Mouse (Mus musculus) kidney, adult 2 months (tissue): ENCODE measurements around the gene Plekhh3.

Experiments
- CTCF ChIP-seq: fragments of 200-500 bp; conservative IDR thresholded peaks from 2 replicates; pipeline ENCODE4 v1.5.1; 2011; ENCODE audit warnings: low read depth, mild to moderate bottlenecking, control low read depth, low read length, moderate library complexity, mixed read lengths; ENCODE audit not compliant: insufficient read depth, insufficient read length
- POLR2A ChIP-seq: fragments of 200-500 bp; IDR thresholded peaks from one replicate; pipeline ENCODE4 v1.6.1; 2011; ENCODE audit warnings: low read depth, low read length, control low read depth

DNA sequence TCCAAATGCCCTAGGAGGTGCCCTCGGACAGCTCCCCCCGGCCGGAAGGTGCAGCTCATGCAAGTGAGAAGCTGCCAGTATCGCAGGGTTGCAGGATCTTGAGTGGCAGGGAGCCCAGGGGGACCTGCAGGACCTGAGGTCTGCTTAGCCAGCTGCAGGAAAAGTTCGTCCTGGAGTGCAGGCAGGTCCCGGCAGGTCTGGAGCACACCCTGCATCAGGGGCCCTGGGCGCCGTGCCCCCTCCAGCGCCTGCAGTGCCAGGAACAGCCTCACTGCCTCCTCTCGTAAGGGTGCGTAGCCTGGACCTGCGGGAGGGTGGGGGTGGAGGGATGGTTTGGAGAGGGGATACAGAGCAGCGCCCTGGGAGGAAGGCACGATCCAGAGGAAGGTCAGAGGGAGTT lies 4.8 kb downstream of the Plekhh3 start:
- TF ChIP-seq POLR2A = no peak
- no peak for TF ChIP-seq CTCF
